Mouse (Mus musculus): Measurements from ENCODE around the gene Sorl1. TPM values are rescaled to one million over a fixed set of nuclear protein-coding genes. Genes with fewer than 3 reads are reported as not detected.

Gene Sorl1
- polyA plus RNA-seq, 1 experiment from 2014 or later = 13.3 TPM

GRCm38 (mm10) chr9:42023383-42023782 is 100.7 kb downstream of the Sorl1 start:
- WGBS = 59% methylated on average over 3 of the region's 3 CpGs

GRCm38 (mm10) chr9:42022318-42022717 is 101.8 kb downstream of the Sorl1 start:
- Histone ChIP-seq H3K4me2 (no peak overlapping the region), H3K9ac (replicated peaks) (no peak overlapping the region), H3K4me1 (peaks cover 3% of the 10 kb centered on the region; the same call in 1 of the 2 replicates), H3K27ac (replicated peaks) (no peak overlapping the region), H3K9me3 (replicated peaks) (no peaks in the 10 kb centered on the region), H3K36me3 (peaks cover 17% of the 10 kb centered on the region), H3K27me3 (replicated peaks) (no peaks in the 10 kb centered on the region), H3K4me3 (replicated peaks) (no peak overlapping the region)
- no peak for ATAC-seq (ENCODE audit: low FRiP score)
- 90% methylated on average over 12 of the region's 12 CpGs for WGBS

More at GRCm38 (mm10) chr9:42023383-42023782, 100.7 kb downstream of the Sorl1 start:
- no peak overlapping the region for H3K4me3 ChIP-seq (replicated peaks)
- no peak overlapping the region for H3K4me2 ChIP-seq
- H3K9ac ChIP-seq (replicated peaks) = no peak overlapping the region
- no peaks in the 10 kb centered on the region for H3K9me3 ChIP-seq (replicated peaks)
- no peaks in the 10 kb centered on the region for H3K27me3 ChIP-seq (replicated peaks)
- H3K36me3 ChIP-seq = peaks cover 10% of the 10 kb centered on the region; the same call in 1 of the 2 replicates
- no peak overlapping the region for H3K27ac ChIP-seq (replicated peaks)
- peaks cover 3% of the 10 kb centered on the region; the same call in 1 of the 2 replicates for H3K4me1 ChIP-seq
- ATAC-seq (ENCODE audit: low FRiP score) = no peak

GRCm38 (mm10) chr9:42019308-42020031 is 104.6 kb downstream of the Sorl1 start:
- H3K27ac ChIP-seq (replicated peaks) = no peak overlapping the region
- H3K9ac ChIP-seq (replicated peaks) = no peak overlapping the region
- no peak for ATAC-seq (ENCODE audit: low FRiP score)
- no peaks in the 10 kb centered on the region for H3K27me3 ChIP-seq (replicated peaks)
- no peaks in the 10 kb centered on the region for H3K9me3 ChIP-seq (replicated peaks)
- peaks cover 42% of the 10 kb centered on the region for H3K36me3 ChIP-seq
- no peak overlapping the region for H3K4me2 ChIP-seq
- H3K4me3 ChIP-seq (replicated peaks) = no peak overlapping the region
- H3K4me1 ChIP-seq = peaks cover 3% of the 10 kb centered on the region; the same call in 1 of the 2 replicates
- 55% methylated on average over 7 of the region's 7 CpGs for WGBS

- H3K4me2 ChIP-seq = no peak overlapping the region
- no peak overlapping the region for H3K9ac ChIP-seq (replicated peaks)
- no peak for ATAC-seq (ENCODE audit: low FRiP score)
- H3K27me3 ChIP-seq (replicated peaks) = no peaks in the 10 kb centered on the region
- WGBS = 93% methylated on average over 5 of the region's 5 CpGs
- no peak overlapping the region for H3K27ac ChIP-seq (replicated peaks)
- H3K4me1 ChIP-seq = no peaks in the 10 kb centered on the region
- H3K4me3 ChIP-seq (replicated peaks) = no peak overlapping the region
- H3K36me3 ChIP-seq = peaks cover 11% of the 10 kb centered on the region; the same call in 1 of the 2 replicates
- no peaks in the 10 kb centered on the region for H3K9me3 ChIP-seq (replicated peaks)
These were observed 115.6 kb downstream of the Sorl1 start for GRCm38 (mm10) chr9:42008501-42008900.

GRCm38 (mm10) chr9:42005101-42005500 is 119.0 kb downstream of the Sorl1 start:
- H3K9ac ChIP-seq (replicated peaks) = no peak overlapping the region
- H3K36me3 ChIP-seq = 0 out of 2 replicates have a peak, but pooled peaks cover 16% of the 10 kb centered on the region
- 69% methylated on average over 8 of the region's 8 CpGs for WGBS
- H3K27me3 ChIP-seq (replicated peaks) = no peaks in the 10 kb centered on the region
- H3K9me3 ChIP-seq (replicated peaks) = no peaks in the 10 kb centered on the region
- ATAC-seq (ENCODE audit: low FRiP score) = no peak
- H3K4me3 ChIP-seq (replicated peaks) = no peak overlapping the region
- H3K4me1 ChIP-seq = peaks cover under 1% of the 10 kb centered on the region; the same call in 1 of the 2 replicates
- H3K27ac ChIP-seq (replicated peaks) = no peak overlapping the region
- H3K4me2 ChIP-seq = no peak overlapping the region

- 88% methylated on average over 4 of the region's 4 CpGs for WGBS
- no peak for ATAC-seq (ENCODE audit: low FRiP score)
- Histone ChIP-seq H3K36me3 (0 out of 2 replicates have a peak, but pooled peaks cover 16% of the 10 kb centered on the region), H3K9me3 (replicated peaks) (no peaks in the 10 kb centered on the region), H3K4me2 (no peak overlapping the region), H3K9ac (replicated peaks) (no peak overlapping the region), H3K27me3 (replicated peaks) (no peaks in the 10 kb centered on the region), H3K4me3 (replicated peaks) (no peak overlapping the region), H3K27ac (replicated peaks) (no peak overlapping the region), H3K4me1 (peaks cover 4% of the 10 kb centered on the region; the same call in 1 of the 2 replicates)
These were observed 120.0 kb downstream of the Sorl1 start for GRCm38 (mm10) chr9:42004140-42004539.

GRCm38 (mm10) chr9:41999498-42000473 is 124.3 kb downstream of the Sorl1 start:
- Histone ChIP-seq H3K36me3 (peaks cover 23% of the 10 kb centered on the region), H3K4me1 (peaks cover 4% of the 10 kb centered on the region; the same call in 1 of the 2 replicates), H3K9ac (replicated peaks) (no peak overlapping the region), H3K4me2 (no peak overlapping the region), H3K9me3 (replicated peaks) (no peaks in the 10 kb centered on the region), H3K27me3 (replicated peaks) (no peaks in the 10 kb centered on the region), H3K27ac (replicated peaks) (no peak overlapping the region), H3K4me3 (replicated peaks) (no peak overlapping the region)
- 67% methylated on average over 12 of the region's 12 CpGs for WGBS
- peak; percentile 49; the same call in 1 of the 2 replicates for ATAC-seq (ENCODE audit: low FRiP score)

GRCm38 (mm10) chr9:41995278-41995677 is 128.8 kb downstream of the Sorl1 start:
- Histone ChIP-seq H3K9me3 (replicated peaks) (no peaks in the 10 kb centered on the region), H3K36me3 (peaks cover 48% of the 10 kb centered on the region), H3K9ac (replicated peaks) (no peak overlapping the region), H3K4me1 (peaks cover 4% of the 10 kb centered on the region; the same call in 1 of the 2 replicates), H3K4me3 (replicated peaks) (no peak overlapping the region), H3K27ac (replicated peaks) (no peak overlapping the region), H3K27me3 (replicated peaks) (no peaks in the 10 kb centered on the region), H3K4me2 (no peak overlapping the region)
- no peak for ATAC-seq (ENCODE audit: low FRiP score)
- WGBS = 89% methylated on average over 9 of the region's 9 CpGs

GRCm38 (mm10) chr9:41993821-41994220 is 130.3 kb downstream of the Sorl1 start:
- no peak for ATAC-seq (ENCODE audit: low FRiP score)
- H3K36me3 ChIP-seq = peaks cover 57% of the 10 kb centered on the region
- 72% methylated on average over 5 of the region's 5 CpGs for WGBS
- no peak overlapping the region for H3K4me3 ChIP-seq (replicated peaks)
- H3K4me1 ChIP-seq = no peaks in the 10 kb centered on the region
- no peak overlapping the region for H3K27ac ChIP-seq (replicated peaks)
- no peak overlapping the region for H3K9ac ChIP-seq (replicated peaks)
- no peaks in the 10 kb centered on the region for H3K9me3 ChIP-seq (replicated peaks)
- H3K27me3 ChIP-seq (replicated peaks) = no peaks in the 10 kb centered on the region
- no peak overlapping the region for H3K4me2 ChIP-seq

GRCm38 (mm10) chr9:41992841-41993240 is 131.3 kb downstream of the Sorl1 start:
- WGBS = 93% methylated on average over 5 of the region's 5 CpGs
- Histone ChIP-seq H3K27ac (replicated peaks) (no peak overlapping the region), H3K4me2 (no peak overlapping the region), H3K27me3 (replicated peaks) (no peaks in the 10 kb centered on the region), H3K9ac (replicated peaks) (no peak overlapping the region), H3K4me1 (no peaks in the 10 kb centered on the region), H3K4me3 (replicated peaks) (no peak overlapping the region), H3K36me3 (peaks cover 56% of the 10 kb centered on the region), H3K9me3 (replicated peaks) (no peaks in the 10 kb centered on the region)
- no peak for ATAC-seq (ENCODE audit: low FRiP score)

GRCm38 (mm10) chr9:41985636-41986035 is 138.5 kb downstream of the Sorl1 start:
- Histone ChIP-seq H3K36me3 (peaks cover 55% of the 10 kb centered on the region), H3K9me3 (replicated peaks) (no peaks in the 10 kb centered on the region), H3K4me3 (replicated peaks) (no peak overlapping the region), H3K27me3 (replicated peaks) (no peaks in the 10 kb centered on the region), H3K4me2 (no peak overlapping the region), H3K27ac (replicated peaks) (no peak overlapping the region), H3K4me1 (peaks cover 3% of the 10 kb centered on the region; the same call in 1 of the 2 replicates), H3K9ac (replicated peaks) (no peak overlapping the region)
- no peak for ATAC-seq (ENCODE audit: low FRiP score)
- 29% methylated on average over 5 of the region's 5 CpGs for WGBS
